Mouse (Mus musculus) MEL (cell line): ENCODE measurements at regions not wholly inside any gene's neighbourhood (a gene's known extent, or its start where the extent isn't known, plus 50 kb on each side); places are given as distances from the start of the nearest gene placed in this dataset.

ENCODE experiments used
- DNase-seq: peaks from one replicate; pipeline ENCODE4 v3.0.0; 2011; ENCODE audit warnings: low read depth, low spot score
- H3K27ac ChIP-seq: 2 replicates; pipeline ENCODE4 v1.5.1; 2012; ENCODE audit warnings: low read depth, mild to moderate bottlenecking, control low read depth, low read length, moderate library complexity; ENCODE audit not compliant: control insufficient read depth
- H3K27me3 ChIP-seq, 2 experiments: fragments of 150-350 bp in 1 of 2; sonication (generic) in 1 of 2; 2 replicates each; pipeline ENCODE4 v1.6.1; 2012; ENCODE audit warnings: low read length in 2 of 2, mild to moderate bottlenecking in 2 of 2, improper control_type of control experiment in 1 of 2, moderate library complexity in 1 of 2; ENCODE audit not compliant: insufficient read depth in 2 of 2, control insufficient read depth in 1 of 2
- H3K36me3 ChIP-seq, 2 experiments: 2 replicates each; pipeline ENCODE4 v1.6.1; 2012 to 2014; ENCODE audit warnings: low read length in 2 of 2, improper control_type of control experiment in 1 of 2, inconsistent platforms in 1 of 2, mild to moderate bottlenecking in 1 of 2; ENCODE audit not compliant: insufficient read depth in 2 of 2, control insufficient read depth in 1 of 2
- H3K4me1 ChIP-seq, 2 experiments: fragments of 150-350 bp in 1 of 2; sonication (generic) in 1 of 2; 2 replicates each; pipeline ENCODE4 v1.6.1; 2012; ENCODE audit warnings: low read length in 2 of 2, improper control_type of control experiment in 1 of 2, mild to moderate bottlenecking in 1 of 2; ENCODE audit not compliant: insufficient read depth in 2 of 2, control insufficient read depth in 1 of 2
- H3K4me3 ChIP-seq, 2 experiments: fragments of 150-350 bp in 1 of 2; sonication (generic) in 1 of 2; 2 replicates each; pipeline ENCODE4 v1.5.1; 2012; ENCODE audit warnings: low read depth in 2 of 2, low read length in 2 of 2, mild to moderate bottlenecking in 2 of 2, moderate library complexity in 2 of 2, control low read depth in 1 of 2, improper control_type of control experiment in 1 of 2; ENCODE audit not compliant: control insufficient read depth in 1 of 2, insufficient read depth in 1 of 2
- H3K79me2 ChIP-seq: 2 replicates; pipeline ENCODE4 v1.6.1; 2012; ENCODE audit warnings: mild to moderate bottlenecking, low read length, moderate library complexity; ENCODE audit not compliant: control insufficient read depth, poor library complexity, insufficient read depth
- H3K9ac ChIP-seq: 2 replicates; pipeline ENCODE4 v1.6.1; 2012; ENCODE audit warnings: low read depth, mild to moderate bottlenecking, control low read depth, low read length, moderate library complexity; ENCODE audit not compliant: control insufficient read depth, poor library complexity, severe bottlenecking
- H3K9me3 ChIP-seq: fragments of 150-350 bp; sonication (generic); replicated peaks from 2 replicates; pipeline ENCODE4 v1.6.1; 2012; ENCODE audit warnings: mild to moderate bottlenecking, low read length, improper control_type of control experiment, moderate library complexity; ENCODE audit not compliant: insufficient read depth
- BHLHE40 ChIP-seq: IDR thresholded peaks from 2 replicates; pipeline ENCODE4 v1.6.1; 2012; ENCODE audit warnings: low read depth, mild to moderate bottlenecking, inconsistent platforms, low read length, improper control_type of control experiment, borderline replicate concordance
- CHD2 ChIP-seq: IDR thresholded peaks from 2 replicates; pipeline ENCODE4 v1.6.1; 2011; ENCODE audit warnings: low read length, improper control_type of control experiment
- CTCF ChIP-seq, 3 experiments: IDR thresholded peaks in 2 of 3; conservative IDR thresholded peaks in 1 of 3; 2 replicates each; pipeline ENCODE4 v1.5.1; 2011 to 2012; ENCODE audit warnings: low read length in 3 of 3, low read depth in 2 of 3, mild to moderate bottlenecking in 2 of 3, improper control_type of control experiment in 1 of 3, inconsistent platforms in 1 of 3, mixed read lengths in 1 of 3, moderate library complexity in 1 of 3; ENCODE audit not compliant: control insufficient read depth in 1 of 3, insufficient read depth in 1 of 3, poor library complexity in 1 of 3, severe bottlenecking in 1 of 3
- E2F4 ChIP-seq: IDR thresholded peaks from 2 replicates; pipeline ENCODE4 v1.6.1; 2011; ENCODE audit warnings: low read depth, low read length, improper control_type of control experiment, borderline replicate concordance
- EP300 ChIP-seq, 2 experiments: IDR thresholded peaks; 2 replicates each; pipeline ENCODE4 v1.6.1; 2011; ENCODE audit warnings: improper control_type of control experiment in 2 of 2, low read length in 2 of 2, low read depth in 1 of 2, mild to moderate bottlenecking in 1 of 2
- ETS1 ChIP-seq: IDR thresholded peaks from 2 replicates; pipeline ENCODE4 v1.6.1; 2012; ENCODE audit warnings: low read depth, mild to moderate bottlenecking, inconsistent platforms, low read length, improper control_type of control experiment, moderate library complexity
- GABPA ChIP-seq: IDR thresholded peaks from 2 replicates; pipeline ENCODE4 v1.6.1; 2012; ENCODE audit warnings: low read depth, mild to moderate bottlenecking, inconsistent platforms, low read length, improper control_type of control experiment, moderate library complexity
- GATA1 ChIP-seq: IDR thresholded peaks from 2 replicates; pipeline ENCODE4 v1.6.1; 2011; ENCODE audit warnings: low read depth, low read length, improper control_type of control experiment
- JUND ChIP-seq: IDR thresholded peaks from 2 replicates; pipeline ENCODE4 v1.6.1; 2011; ENCODE audit warnings: low read depth, mild to moderate bottlenecking, improper control_type of control experiment, low read length
- KAT2A ChIP-seq: conservative IDR thresholded peaks from 2 replicates; pipeline ENCODE4 v1.6.1; 2012; ENCODE audit warnings: low read depth, low read length, improper control_type of control experiment, inconsistent platforms
- MAZ ChIP-seq: IDR thresholded peaks from 2 replicates; pipeline ENCODE4 v1.6.1; 2012; ENCODE audit warnings: low read depth, mild to moderate bottlenecking, inconsistent platforms, low read length, improper control_type of control experiment
- MXI1 ChIP-seq: IDR thresholded peaks from 2 replicates; pipeline ENCODE4 v1.6.1; 2011; ENCODE audit warnings: mild to moderate bottlenecking, low read depth, low read length, improper control_type of control experiment
- MYC ChIP-seq: IDR thresholded peaks from 2 replicates; pipeline ENCODE4 v1.6.1; 2011; ENCODE audit warnings: low read depth, mild to moderate bottlenecking, low read length, improper control_type of control experiment, moderate library complexity
- POLR2AphosphoS2 ChIP-seq: IDR thresholded peaks from 2 replicates; pipeline ENCODE4 v1.6.1; 2011; ENCODE audit warnings: low read length, improper control_type of control experiment
- RAD21 ChIP-seq: IDR thresholded peaks from 2 replicates; pipeline ENCODE4 v1.6.1; 2011; ENCODE audit warnings: mild to moderate bottlenecking, low read depth, low read length, improper control_type of control experiment
- RCOR1 ChIP-seq: IDR thresholded peaks from 2 replicates; pipeline ENCODE4 v1.6.1; 2012; ENCODE audit warnings: low read depth, mild to moderate bottlenecking, inconsistent platforms, low read length, improper control_type of control experiment
- SIN3A ChIP-seq: IDR thresholded peaks from 2 replicates; pipeline ENCODE4 v1.6.1; 2012; ENCODE audit warnings: low read length, improper control_type of control experiment, inconsistent platforms
- SMC3 ChIP-seq: IDR thresholded peaks from 2 replicates; pipeline ENCODE4 v1.6.1; 2011; ENCODE audit warnings: low read depth, low read length, improper control_type of control experiment
- TBP ChIP-seq: IDR thresholded peaks from 2 replicates; pipeline ENCODE4 v1.8.0; 2011; ENCODE audit warnings: low read depth, low read length, improper control_type of control experiment
- UBTF ChIP-seq: IDR thresholded peaks from 2 replicates; pipeline ENCODE4 v1.6.1; 2012; ENCODE audit warnings: low read depth, mild to moderate bottlenecking, inconsistent platforms, low read length, improper control_type of control experiment, moderate library complexity, borderline replicate concordance; ENCODE audit not compliant: insufficient read depth
- USF1 ChIP-seq: IDR thresholded peaks from 2 replicates; pipeline ENCODE4 v1.6.1; 2014; ENCODE audit warnings: low read depth, mild to moderate bottlenecking, inconsistent platforms, low read length, improper control_type of control experiment, moderate library complexity
- ZC3H11A ChIP-seq: IDR thresholded peaks from 2 replicates; pipeline ENCODE4 v1.6.1; 2012; ENCODE audit warnings: low read depth, mild to moderate bottlenecking, inconsistent platforms, low read length, improper control_type of control experiment
- ZKSCAN1 ChIP-seq: IDR thresholded peaks from 2 replicates; pipeline ENCODE4 v1.6.1; 2012; ENCODE audit warnings: low read depth, mild to moderate bottlenecking, inconsistent platforms, low read length, improper control_type of control experiment, moderate library complexity
- ZMIZ1 ChIP-seq: IDR thresholded peaks from 2 replicates; pipeline ENCODE4 v1.6.1; 2012; ENCODE audit warnings: low read depth, mild to moderate bottlenecking, inconsistent platforms, low read length, improper control_type of control experiment, moderate library complexity

- Histone ChIP-seq H3K9me3 (no peaks in the 10 kb centered on the region), H3K27ac (no peak overlapping the region), H3K79me2 (no peaks in the 10 kb centered on the region), H3K27me3 (no peaks in the 10 kb centered on the region), H3K4me3 (no peak overlapping the region), H3K4me1 (no peaks in the 10 kb centered on the region), H3K36me3 (no peaks in the 10 kb centered on the region), H3K9ac (no peak overlapping the region)
- TF ChIP-seq ZMIZ1 (no peak), SIN3A (no peak), GATA1 (no peak), MXI1 (no peak), POLR2AphosphoS2 (no peak), RCOR1 (no peak), ZC3H11A (no peak), TBP (no peak), E2F4 (no peak), UBTF (no peak), CHD2 (no peak), GABPA (no peak), BHLHE40 (no peak), MAZ (no peak), ZKSCAN1 (no peak), ETS1 (no peak), MYC (no peak), RAD21 (no peak), USF1 (no peak)
- no peak for DNase-seq
Measured at GRCm38 (mm10) chr17:77963358-77963757, 236.7 kb upstream of the Crim1 start.

GRCm38 (mm10) chr17:77968510-77968909 lies 231.5 kb upstream of the Crim1 start:
- Histone ChIP-seq H3K79me2 (no peaks in the 10 kb centered on the region), H3K9ac (no peak overlapping the region), H3K4me3 (no peak overlapping the region), H3K27me3 (no peaks in the 10 kb centered on the region), H3K4me1 (no peaks in the 10 kb centered on the region), H3K36me3 (no peaks in the 10 kb centered on the region), H3K27ac (no peak overlapping the region), H3K9me3 (no peaks in the 10 kb centered on the region)
- TF ChIP-seq SMC3 (no peak), CHD2 (no peak), EP300 (IDR thresholded peaks at IDR 0.05; ENCODE audit: low read depth in 1 of 2, low read length in 2 of 2) (no peak), GATA1 (no peak), ZMIZ1 (no peak), KAT2A (no peak), CTCF (IDR thresholded peaks at IDR 0.05 in 2 of 3, conservative IDR thresholded peaks at IDR 0.05 in 1 of 3; ENCODE audit: control insufficient read depth in 1 of 3, insufficient read depth in 1 of 3, low read depth in 2 of 3, low read length in 3 of 3, poor library complexity in 1 of 3, severe bottlenecking in 1 of 3) (no peak), JUND (no peak)
- no peak for DNase-seq
